Mouse (Mus musculus) lung, embryonic 15.5 days (tissue): ENCODE measurements around the gene Meaf6. TPM values are rescaled to one million over a fixed set of nuclear protein-coding genes. Genes with fewer than 3 reads are reported as not detected.

ENCODE experiments used
- ATAC-seq: fragments of 200-750 bp; cut with Nextera tagmentation; 2 replicates; pipeline ENCODE4 v1.8.0; 2017; ENCODE audit warnings: moderate number of reproducible peaks, borderline replicate concordance; ENCODE audit not compliant: low FRiP score, low TSS enrichment; ENCODE audit errors: extremely low read depth
- H3K27ac ChIP-seq: fragments of 300-500 bp; sonication (generic); 2 replicates; pipeline ENCODE4 v1.5.1; 2015; ENCODE audit warnings: moderate library complexity, mild to moderate bottlenecking, inconsistent platforms
- H3K27me3 ChIP-seq: fragments of 300-500 bp; sonication (generic); 2 replicates; pipeline ENCODE4 v1.6.1; 2015; ENCODE audit warnings: inconsistent platforms
- H3K36me3 ChIP-seq: fragments of 300-500 bp; sonication (generic); 2 replicates; pipeline ENCODE4 v1.6.1; 2015; ENCODE audit warnings: inconsistent platforms
- H3K4me1 ChIP-seq: fragments of 300-500 bp; sonication (generic); 2 replicates; pipeline ENCODE4 v1.6.1; 2015; ENCODE audit warnings: inconsistent platforms
- H3K4me2 ChIP-seq: fragments of 300-500 bp; sonication (generic); 2 replicates; pipeline ENCODE4 v1.6.1; 2015; ENCODE audit warnings: inconsistent platforms, mild to moderate bottlenecking, moderate library complexity
- H3K4me3 ChIP-seq: fragments of 300-500 bp; sonication (generic); 2 replicates; pipeline ENCODE4 v1.5.1; 2015; ENCODE audit warnings: mild to moderate bottlenecking, inconsistent platforms
- H3K9ac ChIP-seq: fragments of 300-500 bp; sonication (generic); 2 replicates; pipeline ENCODE4 v1.6.1; 2015; ENCODE audit warnings: inconsistent platforms
- H3K9me3 ChIP-seq: fragments of 300-500 bp; sonication (generic); 2 replicates; pipeline ENCODE4 v1.6.1; 2016; ENCODE audit warnings: inconsistent platforms
- WGBS: fragments of 180-500 bp; shearing (Covaris S2); methylation state at CpG from one replicate; pipeline ENCODE4 v1.1.7; 2015; 5-methylcytosine and 5-hydroxymethylcytosine counted together
- polyA plus RNA-seq: library from polyadenylated mRNA; unstranded; fragments of >200 nt; fragmentation: Nextera tagmentation; extraction: Ambion mirVana; gene quantifications from 2 replicates; pipeline ENCODE4 v1.2.1, GENCODE M21; 2015

The Meaf6 gene
- polyA plus RNA-seq, 1 experiment from 2014 or later = 53.4 TPM

DNA sequence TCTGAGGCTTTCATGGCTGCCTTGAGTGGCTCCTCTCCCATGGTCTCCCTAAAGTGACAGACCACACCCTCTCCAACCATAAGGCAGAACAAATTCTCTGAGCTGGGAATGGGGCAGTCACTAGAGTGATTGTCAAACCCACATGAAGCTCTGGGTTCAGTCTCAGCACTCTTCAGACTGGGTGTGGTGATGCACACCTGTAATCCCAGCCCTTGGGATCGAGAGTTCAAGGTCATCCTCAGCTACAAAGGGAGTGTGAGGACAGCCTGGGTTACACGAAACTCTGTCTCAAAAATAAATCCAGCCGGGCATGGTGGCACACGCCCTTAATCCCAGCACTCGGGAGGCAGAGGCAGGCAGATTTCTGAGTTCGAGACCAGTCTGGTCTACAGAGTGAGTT is 67.5 kb downstream of the Meaf6 start:
- no peak overlapping the region for H3K27ac ChIP-seq
- H3K9me3 ChIP-seq = no peaks in the 10 kb centered on the region
- H3K4me1 ChIP-seq = no peaks in the 10 kb centered on the region
- no peaks in the 10 kb centered on the region for H3K27me3 ChIP-seq
- no peak overlapping the region for H3K4me3 ChIP-seq
- no peaks in the 10 kb centered on the region for H3K36me3 ChIP-seq
- no peak for ATAC-seq
- WGBS = 80% methylated on average over 6 of the region's 6 CpGs
- H3K9ac ChIP-seq = no peak overlapping the region
- no peak overlapping the region for H3K4me2 ChIP-seq

- Histone ChIP-seq H3K27me3 (no peaks in the 10 kb centered on the region; the same call in 1 of the 2 replicates), H3K4me2 (no peak overlapping the region), H3K4me3 (no peak overlapping the region), H3K27ac (no peak overlapping the region), H3K9me3 (no peaks in the 10 kb centered on the region), H3K36me3 (no peaks in the 10 kb centered on the region), H3K4me1 (no peaks in the 10 kb centered on the region), H3K9ac (no peak overlapping the region)
- 47% methylated on average over 4 of the region's 4 CpGs for WGBS
- no peak for ATAC-seq
Observed at GRCm38 (mm10) chr4:125153659-125154241, 68.8 kb downstream of the Meaf6 start.

DNA sequence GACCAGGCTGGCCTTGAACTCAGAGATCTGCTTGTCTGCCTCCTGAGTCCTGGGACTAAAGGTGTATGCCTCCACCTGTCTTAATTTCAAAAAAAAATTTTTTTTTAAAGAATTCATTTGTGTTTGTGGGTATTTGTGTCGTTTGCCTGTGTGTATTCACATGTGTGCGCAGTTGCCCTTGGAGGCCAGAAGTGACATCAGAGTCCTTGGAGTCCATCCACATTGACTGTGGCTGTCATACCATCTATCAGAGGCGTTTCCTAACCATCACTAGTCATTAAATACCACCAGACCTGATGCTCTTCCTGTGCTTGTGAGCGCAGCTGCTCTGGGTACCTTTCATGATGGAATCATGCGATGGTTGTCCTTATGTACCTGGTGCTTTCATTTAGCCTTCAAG is 70.7 kb downstream of the Meaf6 start:
- ATAC-seq = no peak
- no peak overlapping the region for H3K4me2 ChIP-seq
- H3K4me3 ChIP-seq = no peak overlapping the region
- H3K27me3 ChIP-seq = no peaks in the 10 kb centered on the region; the same call in 1 of the 2 replicates
- H3K36me3 ChIP-seq = no peaks in the 10 kb centered on the region
- no peak overlapping the region for H3K27ac ChIP-seq
- WGBS = 78% methylated on average over 5 of the region's 5 CpGs
- no peaks in the 10 kb centered on the region for H3K9me3 ChIP-seq
- peaks cover 2% of the 10 kb centered on the region; the same call in 1 of the 2 replicates for H3K4me1 ChIP-seq
- H3K9ac ChIP-seq = no peak overlapping the region

- H3K4me2 ChIP-seq = no peak overlapping the region
- no peaks in the 10 kb centered on the region; the same call in 1 of the 2 replicates for H3K27me3 ChIP-seq
- WGBS = 74% methylated on average over 3 of the region's 3 CpGs
- H3K36me3 ChIP-seq = no peaks in the 10 kb centered on the region
- H3K4me1 ChIP-seq = peaks cover 4% of the 10 kb centered on the region; the same call in 1 of the 2 replicates
- ATAC-seq = no peak
- H3K9ac ChIP-seq = no peak overlapping the region
- no peaks in the 10 kb centered on the region for H3K9me3 ChIP-seq
- no peak overlapping the region for H3K4me3 ChIP-seq
- H3K27ac ChIP-seq = no peak overlapping the region
Observed at GRCm38 (mm10) chr4:125157322-125157721, 72.4 kb downstream of the Meaf6 start.

GRCm38 (mm10) chr4:125158081-125158480 is 73.1 kb downstream of the Meaf6 start:
- no peak for ATAC-seq
- Histone ChIP-seq H3K4me1 (peaks cover 4% of the 10 kb centered on the region; the same call in 1 of the 2 replicates), H3K36me3 (no peaks in the 10 kb centered on the region), H3K27me3 (no peaks in the 10 kb centered on the region; the same call in 1 of the 2 replicates), H3K9me3 (no peaks in the 10 kb centered on the region), H3K4me2 (no peak overlapping the region), H3K9ac (no peak overlapping the region), H3K27ac (no peak overlapping the region), H3K4me3 (no peak overlapping the region)
- 70% methylated on average over 2 of the region's 2 CpGs for WGBS

GRCm38 (mm10) chr4:125158581-125159317 is 73.8 kb downstream of the Meaf6 start:
- Histone ChIP-seq H3K4me3 (no peak overlapping the region), H3K4me1 (peaks cover 4% of the 10 kb centered on the region; the same call in 1 of the 2 replicates), H3K27ac (no peak overlapping the region), H3K9me3 (no peaks in the 10 kb centered on the region), H3K27me3 (no peaks in the 10 kb centered on the region; the same call in 1 of the 2 replicates), H3K4me2 (no peak overlapping the region), H3K9ac (no peak overlapping the region), H3K36me3 (no peaks in the 10 kb centered on the region)
- WGBS = 58% methylated on average over 20 of the region's 20 CpGs
- ATAC-seq = no peak

GRCm38 (mm10) chr4:125160320-125160950 is 75.5 kb downstream of the Meaf6 start:
- H3K27me3 ChIP-seq = no peaks in the 10 kb centered on the region; the same call in 1 of the 2 replicates
- peaks cover 4% of the 10 kb centered on the region; the same call in 1 of the 2 replicates for H3K4me1 ChIP-seq
- H3K27ac ChIP-seq = no peak overlapping the region
- no peaks in the 10 kb centered on the region for H3K9me3 ChIP-seq
- H3K9ac ChIP-seq = no peak overlapping the region
- WGBS = 5% methylated on average over 19 of the region's 19 CpGs
- ATAC-seq = peak; percentile 19; the same call in 1 of the 2 replicates
- peak overlapping the region; percentile 35; the same call in 1 of the 2 replicates for H3K4me2 ChIP-seq
- no peaks in the 10 kb centered on the region for H3K36me3 ChIP-seq
- no peak overlapping the region for H3K4me3 ChIP-seq

GRCm38 (mm10) chr4:125160951-125161331 is 76.0 kb downstream of the Meaf6 start:
- no peaks in the 10 kb centered on the region; the same call in 1 of the 2 replicates for H3K27me3 ChIP-seq
- no peaks in the 10 kb centered on the region for H3K9me3 ChIP-seq
- ATAC-seq = no peak; the same call in 1 of the 2 replicates
- peak overlapping the region; percentile 35; the same call in 1 of the 2 replicates for H3K4me2 ChIP-seq
- H3K27ac ChIP-seq = no peak overlapping the region
- peaks cover 4% of the 10 kb centered on the region; the same call in 1 of the 2 replicates for H3K4me1 ChIP-seq
- no peak overlapping the region for H3K9ac ChIP-seq
- WGBS = 59% methylated on average over 10 of the region's 10 CpGs
- no peaks in the 10 kb centered on the region for H3K36me3 ChIP-seq
- H3K4me3 ChIP-seq = no peak overlapping the region

GRCm38 (mm10) chr4:125161392-125161791 is 76.5 kb downstream of the Meaf6 start:
- no peaks in the 10 kb centered on the region for H3K9me3 ChIP-seq
- H3K27ac ChIP-seq = no peak overlapping the region
- H3K36me3 ChIP-seq = no peaks in the 10 kb centered on the region
- no peak overlapping the region for H3K4me2 ChIP-seq
- no peaks in the 10 kb centered on the region; the same call in 1 of the 2 replicates for H3K27me3 ChIP-seq
- peaks cover 4% of the 10 kb centered on the region; the same call in 1 of the 2 replicates for H3K4me1 ChIP-seq
- ATAC-seq = no peak
- WGBS = 47% methylated on average over 8 of the region's 8 CpGs
- no peak overlapping the region for H3K4me3 ChIP-seq
- H3K9ac ChIP-seq = no peak overlapping the region

DNA sequence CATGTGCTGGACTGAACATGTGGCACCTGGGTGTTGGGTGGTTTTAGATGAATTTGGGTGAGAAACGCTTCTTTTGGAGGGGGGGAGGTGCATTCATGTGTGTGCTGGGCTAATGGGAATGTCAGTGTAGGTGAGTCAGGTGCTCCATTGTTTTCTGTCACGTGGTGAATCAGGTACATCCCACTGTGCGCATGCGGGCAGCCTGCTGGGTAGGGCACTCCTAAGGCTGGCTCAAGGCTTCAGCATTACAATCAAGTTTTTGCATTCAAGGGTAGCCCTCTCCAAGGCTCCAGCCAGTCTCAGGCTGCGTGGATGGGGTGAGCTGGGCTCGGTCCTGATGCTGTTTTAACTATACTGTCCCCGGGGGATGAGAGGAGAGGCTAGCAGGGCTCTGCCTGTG is 77.8 kb downstream of the Meaf6 start:
- no peak for ATAC-seq
- Histone ChIP-seq H3K4me1 (peaks cover 4% of the 10 kb centered on the region; the same call in 1 of the 2 replicates), H3K27me3 (no peaks in the 10 kb centered on the region; the same call in 1 of the 2 replicates), H3K9ac (no peak overlapping the region), H3K4me2 (no peak overlapping the region), H3K27ac (no peak overlapping the region), H3K36me3 (no peaks in the 10 kb centered on the region), H3K9me3 (no peaks in the 10 kb centered on the region), H3K4me3 (no peak overlapping the region)
- WGBS = 63% methylated on average over 7 of the region's 7 CpGs
